Mouse (Mus musculus) CH12.LX (cell line): ENCODE results near the gene Col20a1.

Experiments used
- CHD1 ChIP-seq: IDR thresholded peaks from 2 replicates; pipeline ENCODE4 v1.6.1; 2012; ENCODE audit warnings: low read depth, low read length, improper control_type of control experiment, inconsistent platforms
- CTCF ChIP-seq, 2 experiments: IDR thresholded peaks in 1 of 2; conservative IDR thresholded peaks in 1 of 2; 2 replicates each; pipeline ENCODE4 v1.5.1; 2011 to 2012; ENCODE audit warnings: low read depth in 2 of 2, low read length in 2 of 2, improper control_type of control experiment in 1 of 2, inconsistent platforms in 1 of 2, mild to moderate bottlenecking in 1 of 2, moderate library complexity in 1 of 2
- EP300 ChIP-seq: IDR thresholded peaks from 2 replicates; pipeline ENCODE4 v1.6.1; 2011; ENCODE audit warnings: low read length, improper control_type of control experiment
- GABPA ChIP-seq: IDR thresholded peaks from 2 replicates; pipeline ENCODE4 v1.6.1; 2012; ENCODE audit warnings: low read depth, low read length, improper control_type of control experiment, inconsistent platforms; ENCODE audit not compliant: insufficient replicate concordance
- HCFC1 ChIP-seq: IDR thresholded peaks from 2 replicates; pipeline ENCODE4 v1.6.1; 2012; ENCODE audit warnings: low read depth, mild to moderate bottlenecking, inconsistent platforms, low read length, improper control_type of control experiment
- JUND ChIP-seq: conservative IDR thresholded peaks from 2 replicates; pipeline ENCODE4 v1.6.1; 2011; ENCODE audit warnings: low read depth, low read length, improper control_type of control experiment
- MAX ChIP-seq: IDR thresholded peaks from 2 replicates; pipeline ENCODE4 v1.6.1; 2011; ENCODE audit warnings: low read length, improper control_type of control experiment
- MEF2A ChIP-seq: IDR thresholded peaks from 2 replicates; pipeline ENCODE4 v1.6.1; 2014; ENCODE audit warnings: low read depth, mild to moderate bottlenecking, inconsistent platforms, low read length, improper control_type of control experiment, borderline replicate concordance
- MXI1 ChIP-seq: IDR thresholded peaks from 2 replicates; pipeline ENCODE4 v1.6.1; 2011; ENCODE audit warnings: mild to moderate bottlenecking, low read depth, low read length, improper control_type of control experiment
- MYC ChIP-seq: IDR thresholded peaks from 2 replicates; pipeline ENCODE4 v1.6.1; 2011; ENCODE audit warnings: low read depth, mild to moderate bottlenecking, improper control_type of control experiment, low read length
- PAX5 ChIP-seq: IDR thresholded peaks from 2 replicates; pipeline ENCODE4 v1.6.1; 2012; ENCODE audit warnings: low read length, inconsistent platforms, mixed read lengths
- POLR2A ChIP-seq: IDR thresholded peaks from 2 replicates; pipeline ENCODE4 v1.6.1; 2011; ENCODE audit warnings: low read depth, mild to moderate bottlenecking, improper control_type of control experiment, low read length
- RCOR1 ChIP-seq: conservative IDR thresholded peaks from 2 replicates; pipeline ENCODE4 v1.6.1; 2012; ENCODE audit warnings: low read depth, mild to moderate bottlenecking, inconsistent platforms, low read length, improper control_type of control experiment
- USF1 ChIP-seq: IDR thresholded peaks from 2 replicates; pipeline ENCODE4 v1.6.1; 2014; ENCODE audit warnings: low read depth, mild to moderate bottlenecking, inconsistent platforms, low read length, improper control_type of control experiment

- TF ChIP-seq RCOR1: no peak
- no peak for TF ChIP-seq MAX
- no peak for TF ChIP-seq POLR2A
- no peak for TF ChIP-seq CTCF (conservative IDR thresholded peaks at IDR 0.05 in 1 of 2, IDR thresholded peaks at IDR 0.05 in 1 of 2; ENCODE audit: low read depth in 2 of 2, low read length in 2 of 2)
- TF ChIP-seq JUND: no peak
- no peak for TF ChIP-seq MYC
- TF ChIP-seq PAX5: no peak
- no peak for TF ChIP-seq MEF2A
- no peak for TF ChIP-seq GABPA
- no peak for TF ChIP-seq EP300
- TF ChIP-seq MXI1: no peak
- no peak for TF ChIP-seq USF1
- TF ChIP-seq CHD1: no peak
- TF ChIP-seq HCFC1: no peak
These were observed 26.1 kb upstream of the Col20a1 start for GRCm38 (mm10) chr2:180960187-180960586.
